Mouse (Mus musculus) midbrain, embryonic 11.5 days (tissue): ENCODE data around the gene Nampt. TPM values are rescaled to one million over a fixed set of nuclear protein-coding genes. Genes with fewer than 3 reads are reported as not detected.

Experiments
- ATAC-seq: fragments of 200-750 bp; cut with Nextera tagmentation; 2 replicates; pipeline ENCODE4 v1.8.0; 2017; ENCODE audit warnings: moderate TSS enrichment, moderate library complexity; ENCODE audit not compliant: low FRiP score
- DNase-seq: peaks from one replicate; pipeline ENCODE4 v3.0.0; 2015; ENCODE audit warnings: low spot score; ENCODE audit errors: missing footprints
- H3K27ac ChIP-seq: fragments of 300-500 bp; sonication (generic); 2 replicates; pipeline ENCODE4 v1.5.1; 2014; ENCODE audit warnings: low read depth, low read length
- H3K27me3 ChIP-seq: fragments of 300-500 bp; sonication (generic); 2 replicates; pipeline ENCODE4 v1.6.1; 2014; ENCODE audit warnings: mild to moderate bottlenecking, low read length, moderate library complexity, mixed read lengths; ENCODE audit not compliant: control insufficient read depth, insufficient read depth
- H3K36me3 ChIP-seq: fragments of 300-500 bp; sonication (generic); 2 replicates; pipeline ENCODE4 v1.6.1; 2014; ENCODE audit warnings: mild to moderate bottlenecking, low read length, moderate library complexity, mixed read lengths; ENCODE audit not compliant: control insufficient read depth, insufficient read depth
- H3K4me1 ChIP-seq: fragments of 300-500 bp; sonication (generic); 2 replicates; pipeline ENCODE4 v1.6.1; 2014; ENCODE audit warnings: low read length; ENCODE audit not compliant: control insufficient read depth, insufficient read depth
- H3K4me2 ChIP-seq: fragments of 300-500 bp; sonication (generic); 2 replicates; pipeline ENCODE4 v1.6.1; 2014; ENCODE audit warnings: mild to moderate bottlenecking, moderate library complexity
- H3K4me3 ChIP-seq: fragments of 300-500 bp; sonication (generic); 2 replicates; pipeline ENCODE4 v1.5.1; 2014; ENCODE audit warnings: low read depth, low read length
- H3K9ac ChIP-seq: fragments of 300-500 bp; sonication (generic); 2 replicates; pipeline ENCODE4 v1.6.1; 2014; ENCODE audit warnings: low read length
- H3K9me3 ChIP-seq: fragments of 300-500 bp; sonication (generic); 2 replicates; pipeline ENCODE4 v1.6.1; 2016; ENCODE audit warnings: low read length; ENCODE audit not compliant: control insufficient read depth
- WGBS: fragments of 180-500 bp; shearing (Covaris S2); extraction: QIAGEN DNeasy Blood & Tissue Kit; methylation state at CpG from one replicate; pipeline ENCODE4 v1.1.7; 2014; 5-methylcytosine and 5-hydroxymethylcytosine counted together
- polyA plus RNA-seq: library from polyadenylated mRNA; unstranded; fragments of >200 nt; fragmentation: Nextera tagmentation; extraction: Ambion mirVana; gene quantifications from 2 replicates; pipeline ENCODE4 v1.2.1, GENCODE M21; 2014

The Nampt gene
- polyA plus RNA-seq, 1 experiment from 2014 or later: 43.4 TPM

- H3K36me3 ChIP-seq: no peaks in the 10 kb centered on the region
- no peak for ATAC-seq
- H3K9ac ChIP-seq: no peak overlapping the region
- H3K9me3 ChIP-seq: no peaks in the 10 kb centered on the region
- H3K4me2 ChIP-seq: no peak overlapping the region
- 73% methylated on average over 3 of the region's 3 CpGs for WGBS
- no peak for DNase-seq
- H3K4me1 ChIP-seq: no peaks in the 10 kb centered on the region
- H3K27ac ChIP-seq: no peak overlapping the region
- H3K27me3 ChIP-seq: no peaks in the 10 kb centered on the region
- H3K4me3 ChIP-seq: no peak overlapping the region
Observed at GRCm38 (mm10) chr12:32901005-32901404, 81.7 kb downstream of the Nampt start.

Other genes starting within 250 kb of the Nampt start
- gene Sypl, start 134.3 kb downstream of the Nampt start, polyA plus RNA-seq: 45.3 and 52.8 TPM in 2 replicates